Mouse (Mus musculus) embryonic facial prominence, embryonic 10.5 days (tissue): ENCODE results near the gene Rapgef4. TPM values are rescaled to one million over a fixed set of nuclear protein-coding genes. Genes with fewer than 3 reads are reported as not detected.
A peak's percentile ranks its signal among the peaks of the same experiment; 100 is the strongest.

Experiments
- DNase-seq: peaks from one replicate; pipeline ENCODE4 v3.0.0-alpha.2; 2017; ENCODE audit warnings: low spot score
- H3K27ac ChIP-seq: fragments of 300-500 bp; sonication (generic); replicated peaks from 2 replicates; pipeline ENCODE4 v1.5.1; 2016; ENCODE audit warnings: mild to moderate bottlenecking
- H3K27me3 ChIP-seq: fragments of 300-500 bp; sonication (generic); replicated peaks from 2 replicates; pipeline ENCODE4 v1.6.1; 2016; ENCODE audit warnings: low read depth, mild to moderate bottlenecking; ENCODE audit not compliant: poor library complexity, severe bottlenecking
- H3K36me3 ChIP-seq: fragments of 300-500 bp; sonication (generic); replicated peaks from 2 replicates; pipeline ENCODE4 v1.6.1; 2016; ENCODE audit warnings: mild to moderate bottlenecking, moderate library complexity
- H3K4me1 ChIP-seq: fragments of 300-500 bp; sonication (generic); 2 replicates; pipeline ENCODE4 v1.6.1; 2016
- H3K4me3 ChIP-seq: fragments of 300-500 bp; sonication (generic); 2 replicates; pipeline ENCODE4 v1.5.1; 2016; ENCODE audit warnings: mild to moderate bottlenecking, moderate library complexity
- H3K9me3 ChIP-seq: fragments of 300-500 bp; sonication (generic); 2 replicates; pipeline ENCODE4 v1.6.1; 2016; ENCODE audit warnings: mild to moderate bottlenecking
- WGBS: fragments of 180-500 bp; shearing (Covaris S2); methylation state at CpG from one replicate; pipeline ENCODE4 v1.1.7; 2016; 5-methylcytosine and 5-hydroxymethylcytosine counted together
- polyA plus RNA-seq: library from polyadenylated mRNA; unstranded; fragments of >200 nt; fragmentation: Nextera tagmentation; extraction: Ambion mirVana; gene quantifications from 2 replicates; pipeline ENCODE4 v1.2.1, GENCODE M21; 2016

Rapgef4 gene
- polyA plus RNA-seq, 1 experiment from 2014 or later, result 2.9 TPM

DNA sequence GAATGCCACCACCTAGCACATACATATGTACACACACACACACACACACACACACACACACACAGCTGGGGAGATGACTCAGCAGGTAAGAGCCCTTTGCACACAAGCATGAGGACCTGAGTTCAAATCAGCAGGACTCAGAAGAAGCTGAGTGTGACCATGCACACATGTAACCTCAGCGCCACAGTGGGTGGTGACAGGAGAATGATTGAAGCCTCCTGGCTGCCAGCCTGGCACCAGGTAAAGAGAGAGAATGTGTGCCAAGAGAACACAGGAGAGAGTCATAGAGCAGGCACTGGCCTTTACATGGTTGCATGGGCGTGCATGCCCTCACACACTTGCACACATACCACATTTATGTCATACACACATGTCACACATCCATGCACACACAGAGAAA, 171.7 kb downstream of the Rapgef4 start:
- Histone ChIP-seq H3K27ac (no peak overlapping the region), H3K9me3 (no peaks in the 10 kb centered on the region), H3K27me3 (no peaks in the 10 kb centered on the region), H3K36me3 (no peaks in the 10 kb centered on the region), H3K4me3 (no peak overlapping the region), H3K4me1 (peaks cover 10% of the 10 kb centered on the region)
- WGBS, result 95% methylated on average over 2 of the region's 2 CpGs
- DNase-seq, result no peak

DNA sequence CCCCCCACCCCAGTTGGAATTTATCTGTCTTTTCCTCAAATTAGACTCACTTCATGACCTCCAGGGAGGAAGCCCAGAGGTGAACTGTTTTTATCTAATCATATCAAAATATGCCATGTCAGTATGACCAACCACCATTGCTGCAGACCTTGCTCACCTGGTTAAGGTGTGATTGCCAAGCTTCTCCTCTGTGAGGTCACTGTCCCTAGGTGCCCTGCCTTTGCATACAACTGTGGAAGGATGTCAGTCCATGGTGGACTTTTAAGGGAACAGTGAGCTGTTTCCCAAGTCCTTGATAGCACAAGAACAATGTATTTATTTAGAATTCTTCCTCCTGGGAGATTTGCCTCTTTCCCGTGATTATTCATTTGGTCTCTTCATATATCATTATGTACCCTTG, 172.8 kb downstream of the Rapgef4 start:
- Histone ChIP-seq H3K27ac (no peak overlapping the region), H3K27me3 (peaks cover 3% of the 10 kb centered on the region; the same call in 1 of the 2 replicates), H3K36me3 (no peaks in the 10 kb centered on the region), H3K4me3 (no peak overlapping the region), H3K9me3 (no peaks in the 10 kb centered on the region), H3K4me1 (peaks cover 4% of the 10 kb centered on the region)
- WGBS, result 86% methylated on average over 1 of the region's 1 CpGs
- DNase-seq, result no peak

DNA sequence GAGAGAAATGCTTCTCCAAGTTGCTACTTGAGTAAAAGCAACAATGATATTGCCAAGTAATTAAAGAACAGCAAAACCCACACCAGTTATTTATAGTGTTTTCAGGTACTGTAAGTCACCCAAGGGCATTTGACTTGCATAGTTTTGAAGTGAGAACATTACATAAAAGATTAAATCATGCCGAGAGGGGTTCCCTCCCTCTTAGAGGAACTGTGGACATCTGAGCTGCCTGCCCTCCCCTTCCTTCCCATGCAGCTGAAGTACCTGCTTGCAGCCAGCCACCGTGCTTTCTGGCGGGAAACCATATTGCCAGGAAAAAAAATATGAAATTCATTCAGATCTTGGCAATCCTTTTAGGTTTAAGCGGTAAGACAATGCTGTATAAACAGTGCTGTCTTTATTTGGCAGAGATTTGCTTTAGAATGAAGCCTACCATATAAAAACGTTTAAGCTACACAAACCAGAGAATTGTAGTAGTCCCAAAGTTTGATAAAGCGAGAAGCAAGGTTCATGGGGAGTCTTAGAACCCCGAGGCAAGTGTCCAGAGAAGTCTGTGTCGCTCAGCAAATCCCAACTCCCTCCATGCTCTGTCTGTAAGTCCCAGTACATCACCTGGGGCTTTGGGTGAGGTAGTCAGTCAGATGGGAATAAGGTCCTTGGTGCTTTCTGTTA, 174.2 kb downstream of the Rapgef4 start:
- Histone ChIP-seq H3K4me3 (no peak overlapping the region), H3K9me3 (no peaks in the 10 kb centered on the region), H3K36me3 (no peaks in the 10 kb centered on the region), H3K27me3 (peaks cover 4% of the 10 kb centered on the region; the same call in 1 of the 2 replicates), H3K27ac (no peak overlapping the region), H3K4me1 (peaks cover 8% of the 10 kb centered on the region; the same call in 1 of the 2 replicates)
- WGBS, result 74% methylated on average over 8 of the region's 8 CpGs
- DNase-seq, result no peak

- WGBS, result 92% methylated on average over 5 of the region's 5 CpGs
- Histone ChIP-seq H3K4me1 (peaks cover 8% of the 10 kb centered on the region; the same call in 1 of the 2 replicates), H3K27me3 (peaks cover 4% of the 10 kb centered on the region; the same call in 1 of the 2 replicates), H3K4me3 (no peak overlapping the region), H3K36me3 (no peaks in the 10 kb centered on the region), H3K27ac (no peak overlapping the region), H3K9me3 (no peaks in the 10 kb centered on the region)
- DNase-seq, result no peak
These were observed 175.4 kb downstream of the Rapgef4 start for GRCm38 (mm10) chr2:72156484-72156883.

- peak; percentile 24 for DNase-seq
- Histone ChIP-seq H3K4me1 (peaks cover 8% of the 10 kb centered on the region; the same call in 1 of the 2 replicates), H3K9me3 (no peaks in the 10 kb centered on the region), H3K36me3 (no peaks in the 10 kb centered on the region), H3K27ac (no peak overlapping the region; the same call in 1 of the 2 replicates), H3K27me3 (peaks cover 4% of the 10 kb centered on the region; the same call in 1 of the 2 replicates), H3K4me3 (no peak overlapping the region)
- 55% methylated on average over 9 of the region's 9 CpGs for WGBS
These were observed 176.5 kb downstream of the Rapgef4 start for GRCm38 (mm10) chr2:72157561-72157960.

GRCm38 (mm10) chr2:72158045-72158444, 177.0 kb downstream of the Rapgef4 start:
- WGBS, result 86% methylated on average over 5 of the region's 5 CpGs
- no peak for DNase-seq
- no peak overlapping the region for H3K27ac ChIP-seq
- H3K4me1 ChIP-seq, result peaks cover 8% of the 10 kb centered on the region; the same call in 1 of the 2 replicates
- no peak overlapping the region for H3K4me3 ChIP-seq
- H3K9me3 ChIP-seq, result no peaks in the 10 kb centered on the region
- peaks cover 4% of the 10 kb centered on the region; the same call in 1 of the 2 replicates for H3K27me3 ChIP-seq
- H3K36me3 ChIP-seq, result no peaks in the 10 kb centered on the region

DNA sequence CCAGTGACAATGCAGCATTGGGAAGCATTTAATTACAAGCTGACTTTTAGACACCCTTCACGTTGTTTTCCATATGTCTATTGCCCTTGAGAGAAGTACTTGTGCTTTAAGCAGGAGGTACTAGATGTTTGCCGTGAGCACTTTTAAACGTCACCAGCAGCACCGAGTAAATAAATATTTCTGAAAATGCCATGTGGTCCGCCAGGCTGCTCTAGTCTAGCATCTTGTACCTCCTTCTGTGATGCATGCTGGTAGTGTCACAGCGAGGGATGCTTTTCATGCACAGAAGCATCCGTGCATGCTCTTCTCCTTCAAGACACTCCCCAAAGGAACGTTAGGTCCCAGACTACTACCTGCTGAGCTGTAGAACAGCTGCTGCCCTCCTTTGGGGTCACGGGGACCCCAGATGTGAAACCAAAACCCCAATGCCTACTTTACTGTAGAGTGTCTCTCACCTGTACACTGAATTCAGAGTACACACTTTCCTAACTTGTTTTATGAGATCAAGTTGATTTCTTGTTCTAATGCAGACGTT, 177.7 kb downstream of the Rapgef4 start:
- H3K4me3 ChIP-seq, result no peak overlapping the region
- DNase-seq, result no peak
- H3K36me3 ChIP-seq, result no peaks in the 10 kb centered on the region
- peaks cover 8% of the 10 kb centered on the region; the same call in 1 of the 2 replicates for H3K4me1 ChIP-seq
- no peak overlapping the region for H3K27ac ChIP-seq
- H3K27me3 ChIP-seq, result peaks cover 4% of the 10 kb centered on the region; the same call in 1 of the 2 replicates
- H3K9me3 ChIP-seq, result no peaks in the 10 kb centered on the region
- WGBS, result 88% methylated on average over 10 of the region's 10 CpGs

DNA sequence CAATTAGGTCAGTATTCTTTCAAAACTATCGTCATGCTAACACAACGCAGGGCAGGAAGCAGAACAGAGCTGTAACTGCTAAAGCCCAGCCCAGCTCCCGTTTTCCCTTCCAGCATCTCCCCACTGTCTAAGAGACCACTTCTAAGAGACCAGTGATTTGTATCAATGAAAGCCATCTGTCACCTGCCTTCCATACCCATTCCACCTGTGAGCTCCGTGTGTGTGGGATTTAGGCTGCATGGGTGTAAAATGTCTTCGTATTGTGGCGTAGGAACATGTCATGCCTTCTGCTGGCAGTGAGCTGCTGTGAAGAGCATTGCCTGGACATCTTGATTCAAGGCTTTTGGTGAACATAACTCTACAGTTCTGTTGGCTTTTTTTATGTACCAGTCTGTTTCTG, 178.2 kb downstream of the Rapgef4 start:
- 87% methylated on average over 6 of the region's 6 CpGs for WGBS
- peaks cover 4% of the 10 kb centered on the region; the same call in 1 of the 2 replicates for H3K27me3 ChIP-seq
- peaks cover 8% of the 10 kb centered on the region; the same call in 1 of the 2 replicates for H3K4me1 ChIP-seq
- H3K27ac ChIP-seq, result no peak overlapping the region
- H3K9me3 ChIP-seq, result no peaks in the 10 kb centered on the region
- H3K36me3 ChIP-seq, result no peaks in the 10 kb centered on the region
- DNase-seq, result no peak
- H3K4me3 ChIP-seq, result no peak overlapping the region

DNA sequence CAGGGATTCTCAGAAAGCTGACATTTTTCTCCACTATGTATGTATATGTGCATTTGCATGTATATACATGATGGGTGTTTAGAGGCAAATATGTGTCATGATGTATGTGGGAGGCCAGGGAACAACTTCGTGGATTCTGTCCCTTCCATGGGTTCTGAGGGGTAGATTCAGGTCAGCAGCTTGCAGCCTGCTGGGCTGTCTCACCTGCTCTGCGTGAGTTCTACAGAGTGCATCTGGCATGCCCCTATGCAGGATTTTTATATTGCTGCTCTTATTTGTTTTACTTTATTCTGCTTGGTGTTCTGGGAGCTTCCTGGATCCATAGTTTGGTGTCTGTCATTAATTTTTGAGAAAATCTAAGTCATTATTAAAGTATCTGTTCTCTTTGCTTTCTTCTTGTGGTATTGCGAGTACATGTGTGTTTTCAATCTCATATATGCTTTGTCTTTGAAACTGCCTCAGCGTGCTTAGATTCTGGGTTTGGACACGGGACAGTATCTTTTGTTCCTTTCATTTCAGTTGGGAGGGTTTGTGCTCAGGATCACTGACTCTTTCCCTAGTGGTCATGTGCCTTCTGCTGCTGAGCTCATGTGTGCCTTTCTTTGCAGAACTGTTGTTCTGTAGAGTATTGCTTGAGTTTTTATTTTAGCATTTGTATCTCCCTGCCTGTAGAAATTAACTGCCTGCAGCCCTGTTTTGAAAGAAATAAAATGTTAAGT, 184.3 kb downstream of the Rapgef4 start:
- Histone ChIP-seq H3K36me3 (no peaks in the 10 kb centered on the region), H3K4me3 (no peak overlapping the region), H3K9me3 (no peaks in the 10 kb centered on the region), H3K27me3 (no peaks in the 10 kb centered on the region), H3K4me1 (peaks cover 27% of the 10 kb centered on the region), H3K27ac (no peak overlapping the region)
- no peak for DNase-seq
- 88% methylated on average over 5 of the region's 5 CpGs for WGBS

DNA sequence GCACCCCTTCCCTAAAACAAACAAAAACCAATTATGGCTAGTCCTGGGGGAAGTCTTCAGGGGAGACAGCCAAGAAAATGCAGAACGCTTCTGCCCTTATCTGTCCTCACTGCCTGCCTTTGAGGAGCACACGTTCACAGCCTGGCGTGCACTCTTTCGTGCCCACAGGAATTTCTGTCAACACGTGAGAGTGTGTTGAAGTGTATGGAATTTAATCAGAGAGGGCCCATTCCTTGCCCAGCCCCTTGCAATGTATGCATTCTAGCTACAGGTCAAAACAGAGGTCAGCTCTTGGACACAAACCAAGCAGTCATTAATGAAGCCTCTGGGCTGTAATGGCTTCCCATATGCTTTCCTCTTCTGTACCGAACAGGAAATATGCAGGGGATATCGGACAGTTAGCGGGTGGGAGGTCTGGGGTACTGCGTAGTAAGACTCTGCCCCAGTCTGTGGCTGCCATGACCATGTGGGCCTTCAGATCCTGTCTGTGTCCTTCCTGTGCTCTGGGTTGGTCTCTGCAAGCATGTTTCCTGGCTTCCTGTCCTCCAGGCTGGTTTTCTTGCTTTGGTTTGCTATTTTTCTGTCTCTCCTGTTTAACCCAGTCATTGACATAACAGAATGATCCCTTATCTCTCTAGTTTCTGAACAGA, 188.5 kb downstream of the Rapgef4 start:
- no peak overlapping the region for H3K27ac ChIP-seq
- no peaks in the 10 kb centered on the region for H3K27me3 ChIP-seq
- no peaks in the 10 kb centered on the region for H3K9me3 ChIP-seq
- peaks cover 27% of the 10 kb centered on the region for H3K4me1 ChIP-seq
- no peak for DNase-seq
- 58% methylated on average over 9 of the region's 9 CpGs for WGBS
- no peaks in the 10 kb centered on the region for H3K36me3 ChIP-seq
- no peak overlapping the region for H3K4me3 ChIP-seq

DNA sequence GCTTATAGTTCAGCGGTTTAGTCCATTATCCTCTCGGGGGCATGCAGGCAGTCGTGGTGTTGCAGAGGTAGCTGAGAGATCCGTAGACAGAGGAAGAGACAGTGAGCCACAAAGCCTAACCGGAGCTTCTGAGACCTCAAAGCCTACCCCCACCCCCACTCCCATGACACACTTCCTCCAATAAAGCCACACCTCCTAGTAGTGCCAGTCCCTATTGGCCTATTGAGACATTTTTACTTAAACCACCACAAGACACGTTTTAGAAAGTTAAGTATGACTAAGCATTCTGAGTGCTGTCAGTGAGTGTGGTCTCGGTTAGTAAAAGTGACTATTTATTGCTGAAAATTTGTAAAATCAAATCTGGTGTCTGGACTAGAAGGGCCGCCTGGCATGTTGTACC, 189.5 kb downstream of the Rapgef4 start:
- Histone ChIP-seq H3K36me3 (no peaks in the 10 kb centered on the region), H3K9me3 (no peaks in the 10 kb centered on the region), H3K27ac (no peak overlapping the region), H3K27me3 (no peaks in the 10 kb centered on the region), H3K4me3 (no peak overlapping the region), H3K4me1 (peaks cover 29% of the 10 kb centered on the region)
- no peak for DNase-seq
- 87% methylated on average over 8 of the region's 8 CpGs for WGBS

GRCm38 (mm10) chr2:72171204-72171603, 190.2 kb downstream of the Rapgef4 start:
- H3K9me3 ChIP-seq, result no peaks in the 10 kb centered on the region

More at GRCm38 (mm10) chr2:72171204-72171603, 190.2 kb downstream of the Rapgef4 start:
- no peak overlapping the region for H3K4me3 ChIP-seq
- DNase-seq, result no peak
- peaks cover 36% of the 10 kb centered on the region for H3K4me1 ChIP-seq
- 93% methylated on average over 5 of the region's 5 CpGs for WGBS
- no peaks in the 10 kb centered on the region for H3K36me3 ChIP-seq
- H3K27me3 ChIP-seq, result no peaks in the 10 kb centered on the region
- no peak overlapping the region for H3K27ac ChIP-seq
